Mouse (Mus musculus) hindbrain, embryonic 10.5 days (tissue): ENCODE results near the gene Gm45015. TPM values are rescaled to one million over a fixed set of nuclear protein-coding genes. Genes with fewer than 3 reads are reported as not detected.

Source experiments
- DNase-seq: peaks from one replicate; pipeline ENCODE4 v3.0.0-alpha.2; 2017; ENCODE audit warnings: low spot score
- H3K27ac ChIP-seq: fragments of 300-500 bp; sonication (generic); 2 replicates; pipeline ENCODE4 v1.5.1; 2016; ENCODE audit warnings: mild to moderate bottlenecking, moderate library complexity
- H3K27me3 ChIP-seq: fragments of 300-500 bp; sonication (generic); 2 replicates; pipeline ENCODE4 v1.6.1; 2016; ENCODE audit warnings: mild to moderate bottlenecking; ENCODE audit not compliant: poor library complexity, insufficient read depth, severe bottlenecking
- H3K36me3 ChIP-seq: fragments of 300-500 bp; sonication (generic); 2 replicates; pipeline ENCODE4 v1.6.1; 2016; ENCODE audit warnings: mild to moderate bottlenecking, moderate library complexity
- H3K4me1 ChIP-seq: fragments of 300-500 bp; sonication (generic); replicated peaks from 2 replicates; pipeline ENCODE4 v1.6.1; 2016; ENCODE audit warnings: mild to moderate bottlenecking
- H3K4me3 ChIP-seq: fragments of 300-500 bp; sonication (generic); 2 replicates; pipeline ENCODE4 v1.5.1; 2016; ENCODE audit warnings: mild to moderate bottlenecking, moderate library complexity
- H3K9me3 ChIP-seq: fragments of 300-500 bp; sonication (generic); 2 replicates; pipeline ENCODE4 v1.6.1; 2016; ENCODE audit warnings: mild to moderate bottlenecking, moderate library complexity
- WGBS: fragments of 180-500 bp; shearing (Covaris S2); methylation state at CpG from one replicate; pipeline ENCODE4 v1.1.7; 2016; 5-methylcytosine and 5-hydroxymethylcytosine counted together
- polyA plus RNA-seq: library from polyadenylated mRNA; unstranded; fragments of >200 nt; fragmentation: Nextera tagmentation; extraction: Ambion mirVana; gene quantifications from 2 replicates; pipeline ENCODE4 v1.2.1, GENCODE M21; 2016

The Gm45015 gene
- not detected in 2 replicates for polyA plus RNA-seq

DNA sequence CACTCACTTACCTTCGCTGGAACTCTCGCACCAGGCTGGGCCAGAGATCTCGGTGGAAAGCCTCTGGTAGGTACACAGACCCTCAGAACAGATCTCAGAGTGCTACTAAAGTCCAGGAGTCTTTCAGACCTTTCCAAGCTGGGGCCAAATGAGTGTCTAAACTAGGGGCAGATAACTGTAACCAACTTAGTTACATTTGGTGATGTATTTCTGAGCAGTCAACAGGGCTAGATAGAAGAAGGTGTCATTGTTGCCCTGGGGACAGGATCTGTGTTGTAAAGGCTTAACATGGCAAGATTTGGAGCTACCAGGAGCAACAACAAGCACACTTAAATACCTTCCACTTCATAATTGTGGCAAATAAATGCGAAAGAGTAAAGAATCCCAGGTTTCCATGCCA lies at the start of gene Gm45015:
Gene Gm45015 (minus strand): TSS at position 101 of the 400 bp plus-strand sequence.
- Histone ChIP-seq H3K9me3 (no peaks in the 10 kb centered on the region), H3K27me3 (peaks cover 21% of the 10 kb centered on the region), H3K36me3 (no peaks in the 10 kb centered on the region), H3K4me3 (no peak within 1 kb of the TSS), H3K27ac (no peak within 1 kb of the TSS), H3K4me1 (no peaks in the 10 kb centered on the region)
- DNase-seq: no peak
- 84% methylated on average over 4 of the region's 4 CpGs for WGBS

DNA sequence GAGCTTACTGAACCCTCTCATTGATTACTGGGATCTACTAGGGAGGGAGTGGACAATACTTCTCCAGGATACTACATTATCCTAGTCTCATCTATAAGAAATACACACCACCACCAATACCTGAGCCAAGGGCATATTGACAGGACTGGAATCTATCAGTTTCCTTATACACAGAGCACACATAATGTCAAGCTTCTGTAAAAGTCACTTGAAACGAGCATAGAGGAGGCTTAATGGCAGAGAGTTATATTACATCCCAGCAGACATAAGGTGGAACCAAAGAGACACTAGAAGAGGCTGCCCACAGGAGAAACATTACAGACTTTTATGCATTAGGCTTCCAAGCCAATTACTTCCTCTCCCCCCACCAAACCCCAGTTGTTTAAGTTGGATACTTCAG lies 48.3 kb upstream of the Gm45015 start:
- no peaks in the 10 kb centered on the region for H3K36me3 ChIP-seq
- H3K4me1 ChIP-seq: no peaks in the 10 kb centered on the region
- no peak for DNase-seq
- 44% methylated on average over 1 of the region's 1 CpGs for WGBS
- no peaks in the 10 kb centered on the region for H3K9me3 ChIP-seq
- no peaks in the 10 kb centered on the region for H3K27me3 ChIP-seq
- no peak overlapping the region for H3K4me3 ChIP-seq
- H3K27ac ChIP-seq: no peak overlapping the region

DNA sequence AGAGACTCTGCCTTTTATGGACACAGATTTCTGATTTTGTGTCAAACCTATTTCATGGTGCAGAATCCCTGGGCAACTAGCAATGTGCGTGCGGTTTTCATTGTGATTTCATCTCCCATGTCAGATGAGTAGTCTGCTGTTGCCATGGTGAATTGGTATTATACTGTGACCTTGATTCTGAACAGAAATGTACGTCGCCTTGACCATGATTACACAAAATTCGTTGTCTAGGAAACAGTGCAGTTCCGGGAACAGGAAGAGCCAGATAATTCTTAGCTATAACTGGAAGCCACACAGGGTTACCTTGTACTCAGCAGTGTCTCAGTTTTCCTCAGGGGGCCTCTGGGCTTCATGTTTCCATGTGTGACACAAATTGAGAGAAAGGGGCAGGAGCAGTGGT lies 47.8 kb upstream of the Gm45015 start:
- H3K4me1 ChIP-seq: no peaks in the 10 kb centered on the region
- no peaks in the 10 kb centered on the region for H3K27me3 ChIP-seq
- no peaks in the 10 kb centered on the region for H3K9me3 ChIP-seq
- H3K36me3 ChIP-seq: no peaks in the 10 kb centered on the region
- H3K27ac ChIP-seq: no peak overlapping the region
- DNase-seq: no peak
- H3K4me3 ChIP-seq: no peak overlapping the region
- WGBS: 81% methylated on average over 6 of the region's 6 CpGs

DNA sequence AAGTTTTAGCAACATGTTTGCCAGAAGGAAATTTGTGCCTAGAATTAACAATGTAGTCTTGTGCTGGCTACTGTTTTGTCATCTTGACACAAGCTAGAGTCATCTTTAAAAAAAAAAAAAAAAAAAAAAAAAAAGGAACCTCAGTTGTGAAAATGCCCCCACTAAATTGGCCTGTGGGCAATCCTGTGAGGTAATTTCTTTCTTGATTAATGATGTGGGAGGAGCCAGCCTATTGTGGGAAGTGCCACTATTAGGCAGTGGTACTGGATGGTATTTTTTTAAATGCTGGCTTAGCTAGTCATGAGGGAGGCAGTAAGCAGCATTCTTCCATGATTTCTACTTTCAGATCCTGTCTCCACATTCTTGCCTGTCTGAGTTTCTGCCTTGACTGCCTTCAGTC lies 26.7 kb upstream of the Gm45015 start:
- H3K27me3 ChIP-seq: no peaks in the 10 kb centered on the region
- no peak overlapping the region for H3K4me3 ChIP-seq
- no peaks in the 10 kb centered on the region for H3K9me3 ChIP-seq
- H3K27ac ChIP-seq: no peak overlapping the region
- DNase-seq: no peak
- H3K4me1 ChIP-seq: no peaks in the 10 kb centered on the region
- peaks cover 8% of the 10 kb centered on the region for H3K36me3 ChIP-seq

DNA sequence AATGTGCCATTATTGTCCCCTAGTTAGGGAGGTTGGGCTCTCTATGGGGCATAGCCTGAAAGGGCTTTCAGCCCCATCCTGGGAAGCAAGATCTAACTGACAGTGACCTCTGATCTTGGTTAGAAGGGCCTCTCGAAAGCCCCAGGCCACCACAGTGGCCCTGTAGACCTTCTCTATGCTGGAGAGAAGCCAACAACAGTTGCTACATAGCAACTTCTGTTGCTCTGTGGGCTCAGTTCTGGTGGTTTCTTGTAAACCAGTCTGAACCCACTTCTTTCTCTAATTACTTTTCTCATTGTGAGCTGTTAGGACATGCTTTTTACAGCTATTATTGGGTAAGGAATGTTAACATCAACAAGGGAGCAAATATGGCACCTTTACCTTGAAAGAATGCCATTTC lies 20.1 kb upstream of the Gm45015 start:
- Histone ChIP-seq H3K9me3 (peaks cover 11% of the 10 kb centered on the region; the same call in 1 of the 2 replicates), H3K4me1 (no peaks in the 10 kb centered on the region), H3K27me3 (no peaks in the 10 kb centered on the region), H3K36me3 (peaks cover 69% of the 10 kb centered on the region), H3K4me3 (no peak overlapping the region), H3K27ac (no peak overlapping the region)
- DNase-seq: no peak
- WGBS: 84% methylated on average over 1 of the region's 1 CpGs

DNA sequence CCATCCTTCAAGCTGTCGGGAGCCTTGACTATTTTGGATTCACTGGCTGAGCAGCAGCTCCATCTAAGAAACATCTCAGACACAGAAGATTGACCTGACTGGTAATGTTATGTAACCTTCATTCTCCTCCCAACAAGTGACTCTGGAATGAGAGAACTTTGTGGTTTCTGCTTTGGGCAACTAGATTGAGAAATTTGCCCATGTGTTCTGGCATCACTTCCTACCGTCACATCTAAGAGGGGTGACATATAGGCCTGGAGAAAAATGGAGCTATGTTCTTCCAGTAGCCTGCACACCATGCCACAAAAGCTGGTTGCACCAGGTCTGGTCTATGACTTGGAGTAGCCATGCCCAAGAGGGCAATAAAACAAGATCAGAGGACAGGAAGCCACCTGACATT lies 19.5 kb upstream of the Gm45015 start:
- H3K36me3 ChIP-seq: peaks cover 75% of the 10 kb centered on the region
- H3K4me1 ChIP-seq: no peaks in the 10 kb centered on the region
- H3K27ac ChIP-seq: no peak overlapping the region
- H3K9me3 ChIP-seq: peaks cover 11% of the 10 kb centered on the region; the same call in 1 of the 2 replicates
- H3K27me3 ChIP-seq: no peaks in the 10 kb centered on the region
- WGBS: 93% methylated on average over 2 of the region's 2 CpGs
- DNase-seq: no peak
- no peak overlapping the region for H3K4me3 ChIP-seq

DNA sequence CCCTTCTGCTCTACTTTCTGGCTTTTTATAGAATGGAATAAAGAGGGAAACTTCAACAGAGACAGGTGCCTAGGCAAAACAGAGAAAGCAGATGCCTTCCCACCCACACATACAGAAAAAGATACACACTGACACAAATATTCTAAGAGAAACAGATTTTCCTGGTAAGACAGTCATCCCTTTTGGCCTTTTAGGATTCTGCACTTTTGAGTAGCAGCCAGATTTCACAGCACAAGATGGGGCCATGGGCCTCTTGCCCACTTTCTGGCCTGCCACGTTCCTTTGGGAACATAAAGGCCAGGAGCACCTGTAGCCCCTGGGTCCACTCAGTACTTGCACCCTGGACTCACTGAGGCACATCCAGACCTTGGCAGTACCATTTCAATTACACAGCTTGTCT lies 7.7 kb upstream of the Gm45015 start:
- H3K27ac ChIP-seq: no peak overlapping the region
- H3K4me3 ChIP-seq: no peak overlapping the region
- DNase-seq: no peak
- whole genome bisulfite sequencing: 84% methylated on average over 1 of the region's 1 CpGs
- peaks cover 7% of the 10 kb centered on the region; the same call in 1 of the 2 replicates for H3K4me1 ChIP-seq
- peaks cover 15% of the 10 kb centered on the region for H3K27me3 ChIP-seq
- peaks cover 11% of the 10 kb centered on the region for H3K36me3 ChIP-seq
- no peaks in the 10 kb centered on the region for H3K9me3 ChIP-seq

DNA sequence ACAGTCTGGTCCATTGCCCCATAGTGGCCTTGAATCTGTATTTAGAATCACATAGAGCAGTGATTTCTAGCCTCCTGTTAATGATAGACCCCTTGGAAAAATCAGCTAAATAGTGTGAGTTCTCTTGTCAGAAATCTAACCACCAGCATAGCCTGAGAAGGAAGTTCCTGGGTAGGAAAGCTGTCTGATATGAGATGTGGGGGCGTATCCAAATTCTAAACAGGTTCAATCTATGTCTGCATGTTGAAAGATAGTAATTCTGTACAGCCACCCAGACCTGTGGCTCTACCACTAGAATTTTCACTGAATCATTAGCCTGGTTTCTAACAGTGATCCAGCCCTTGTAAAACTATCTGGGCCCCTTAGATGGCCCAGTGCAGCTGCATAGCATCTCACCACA lies 7.2 kb upstream of the Gm45015 start:
- Histone ChIP-seq H3K27ac (no peak overlapping the region), H3K9me3 (no peaks in the 10 kb centered on the region), H3K4me1 (peaks cover 7% of the 10 kb centered on the region; the same call in 1 of the 2 replicates), H3K27me3 (peaks cover 15% of the 10 kb centered on the region), H3K4me3 (0 out of 2 replicates have a peak overlapping the region, but pooled peaks have one; percentile 66), H3K36me3 (peaks cover 11% of the 10 kb centered on the region)
- whole genome bisulfite sequencing: 79% methylated on average over 1 of the region's 1 CpGs
- DNase-seq: no peak

DNA sequence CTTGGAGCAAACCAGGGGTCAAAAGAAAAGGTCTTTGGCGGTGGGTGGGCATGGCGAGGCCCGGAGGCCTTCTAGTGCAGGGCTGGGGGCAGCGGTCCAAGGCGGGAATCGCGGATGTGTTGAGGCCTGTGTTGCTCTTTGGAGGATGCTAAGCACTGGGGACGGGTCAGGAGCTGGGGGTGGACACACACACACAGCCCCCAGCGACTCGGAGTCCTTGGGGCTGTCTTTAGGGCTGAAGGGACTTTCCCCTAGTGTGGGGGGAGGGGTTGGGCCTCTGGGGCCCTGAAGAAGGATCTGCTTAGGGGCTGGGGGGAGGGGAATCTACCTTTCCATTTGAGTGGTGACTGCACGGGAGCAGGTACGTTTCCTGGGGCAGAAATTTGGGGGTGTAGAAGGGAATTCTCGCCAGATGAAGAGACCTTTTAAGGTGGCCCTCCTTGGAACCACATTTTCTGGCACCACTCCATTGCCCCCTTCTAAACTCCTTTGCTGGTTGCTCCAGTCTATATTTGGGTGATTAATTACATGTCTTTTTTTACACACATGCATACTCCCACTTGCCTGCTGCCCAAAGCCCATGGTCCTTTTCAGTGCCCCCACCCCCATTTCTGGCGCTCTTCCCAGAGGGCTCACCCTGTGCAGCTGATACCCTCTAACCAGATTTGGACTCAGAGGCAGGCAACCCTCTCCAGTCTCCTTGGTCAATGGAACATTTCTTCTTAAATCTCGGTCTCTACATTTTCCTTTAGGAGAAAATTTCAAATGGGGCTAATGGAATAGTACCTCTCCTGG lies 6.5 kb upstream of the Gm45015 start:
- H3K27me3 ChIP-seq: peaks cover 15% of the 10 kb centered on the region
- DNase-seq: no peak
- H3K36me3 ChIP-seq: peaks cover 11% of the 10 kb centered on the region
- H3K27ac ChIP-seq: peak overlapping the region; percentile 89
- 23% methylated on average over 15 of the region's 15 CpGs for WGBS
- H3K4me3 ChIP-seq: peak overlapping the region; percentile 66
- H3K4me1 ChIP-seq: peaks cover 7% of the 10 kb centered on the region; the same call in 1 of the 2 replicates
- no peaks in the 10 kb centered on the region for H3K9me3 ChIP-seq

DNA sequence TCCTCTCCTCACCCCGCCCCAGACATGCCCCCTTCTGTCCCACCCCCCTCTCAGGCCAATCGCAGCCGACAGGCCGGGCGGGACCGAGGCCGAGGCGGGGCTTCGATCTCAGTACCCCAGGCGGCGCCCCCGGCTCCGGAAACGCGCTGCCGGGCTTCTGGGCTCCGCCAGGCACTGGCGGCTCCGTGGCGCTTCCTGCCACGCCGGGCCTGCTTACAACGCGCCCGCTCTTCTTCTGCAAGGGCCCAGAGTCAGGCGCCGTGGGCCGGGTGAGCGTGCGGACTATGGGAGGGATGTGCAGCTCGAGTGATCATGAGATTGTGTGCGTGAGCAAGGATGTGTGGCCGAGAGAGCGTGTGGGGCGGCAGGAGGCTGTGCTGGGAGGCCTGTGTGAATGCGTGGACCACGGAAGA lies 5.8 kb upstream of the Gm45015 start, which contains the start of gene Zfp275:
Gene Zfp275 (plus strand): TSS at position 139 of the 413 bp plus-strand sequence.
- WGBS: 12% methylated on average over 37 of the region's 37 CpGs
- Histone ChIP-seq H3K27me3 (peaks cover 15% of the 10 kb centered on the region), H3K4me1 (peaks cover 7% of the 10 kb centered on the region; the same call in 1 of the 2 replicates), H3K36me3 (peaks cover 11% of the 10 kb centered on the region), H3K9me3 (no peaks in the 10 kb centered on the region), H3K27ac (peak within 1 kb of the TSS; percentile 89), H3K4me3 (peak within 1 kb of the TSS; percentile 66)
- peak; percentile 75 for DNase-seq

DNA sequence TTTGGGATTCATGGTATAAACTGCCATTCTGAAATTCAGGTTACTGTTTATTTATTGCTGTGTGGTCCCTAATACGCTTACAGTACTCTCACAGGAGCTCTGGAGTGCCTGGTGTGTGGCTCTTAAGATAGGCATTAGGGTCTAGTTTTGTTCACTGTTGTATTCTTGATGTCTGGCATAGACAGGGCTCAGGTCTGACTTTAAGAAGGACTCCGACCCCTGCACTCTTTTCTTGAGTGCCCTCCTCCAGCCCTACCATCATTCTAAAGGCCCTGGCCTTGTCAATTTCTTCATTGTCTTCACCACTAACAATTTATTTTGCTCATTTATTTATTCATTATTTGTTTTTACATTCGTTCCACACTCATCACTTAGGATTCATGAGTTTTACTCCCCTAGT lies 5.4 kb upstream of the Gm45015 start:
- no peak for DNase-seq
- H3K27me3 ChIP-seq: peaks cover 17% of the 10 kb centered on the region
- H3K4me1 ChIP-seq: peaks cover 7% of the 10 kb centered on the region; the same call in 1 of the 2 replicates
- peak overlapping the region; percentile 89; the same call in 1 of the 2 replicates for H3K27ac ChIP-seq
- WGBS: 38% methylated on average over 3 of the region's 3 CpGs
- no peaks in the 10 kb centered on the region for H3K9me3 ChIP-seq
- peak overlapping the region; percentile 66 for H3K4me3 ChIP-seq
- peaks cover 11% of the 10 kb centered on the region for H3K36me3 ChIP-seq

DNA sequence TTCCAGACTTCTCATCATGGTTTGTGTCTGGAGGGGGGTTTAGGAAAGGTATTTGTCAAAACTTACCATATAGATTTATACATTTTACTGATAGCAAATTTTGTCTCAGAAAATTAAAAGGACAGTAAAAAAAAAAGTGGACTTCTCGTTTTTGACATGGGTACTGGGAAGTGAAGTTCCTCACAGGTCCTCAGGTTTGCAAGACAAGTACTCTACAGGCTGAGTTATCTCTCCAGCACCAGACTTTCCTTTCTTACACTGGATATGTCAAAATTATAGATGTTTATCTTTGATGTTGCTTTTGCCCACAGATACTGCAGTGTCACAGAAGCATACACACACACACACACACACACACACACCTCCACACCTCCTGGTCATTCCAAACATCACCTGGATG lies 4.8 kb upstream of the Gm45015 start:
- Histone ChIP-seq H3K4me1 (peaks cover 7% of the 10 kb centered on the region; the same call in 1 of the 2 replicates), H3K36me3 (peaks cover 11% of the 10 kb centered on the region), H3K4me3 (no peak overlapping the region), H3K27me3 (peaks cover 21% of the 10 kb centered on the region), H3K27ac (no peak overlapping the region), H3K9me3 (no peaks in the 10 kb centered on the region)
- WGBS: 61% methylated on average over 1 of the region's 1 CpGs
- DNase-seq: no peak

DNA sequence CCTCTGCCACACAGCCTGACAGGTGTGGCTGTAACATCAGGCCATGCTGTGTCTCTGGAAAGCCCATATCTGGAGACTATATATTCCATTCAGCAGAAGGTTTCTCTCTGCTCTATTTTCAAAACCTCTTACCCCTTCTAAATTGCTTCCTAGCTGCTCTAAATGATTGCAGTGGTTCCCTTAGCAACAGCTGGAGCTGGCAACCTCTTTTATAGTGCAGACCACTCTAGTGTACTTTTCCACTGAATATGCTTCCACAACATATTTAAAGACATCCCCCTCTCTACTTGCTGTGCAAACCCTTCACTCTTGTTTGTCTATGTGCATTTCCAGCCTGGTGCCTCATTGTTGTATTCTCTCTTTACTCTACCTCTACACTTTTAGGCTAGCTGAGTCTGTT lies 3.1 kb downstream of the Gm45015 start:
- Histone ChIP-seq H3K9me3 (no peaks in the 10 kb centered on the region), H3K27ac (no peak overlapping the region), H3K27me3 (peaks cover 21% of the 10 kb centered on the region), H3K4me1 (no peaks in the 10 kb centered on the region), H3K36me3 (no peaks in the 10 kb centered on the region), H3K4me3 (no peak overlapping the region)
- DNase-seq: no peak
